Mouse (Mus musculus): ENCODE measurements around the gene Dkc1. TPM values are rescaled to one million over a fixed set of nuclear protein-coding genes. Genes with fewer than 3 reads are reported as not detected.
A peak's percentile ranks its signal among the peaks of the same experiment; 100 is the strongest.

Dkc1 gene
- polyA plus RNA-seq, 1 experiment from 2014 or later = 132 TPM

DNA sequence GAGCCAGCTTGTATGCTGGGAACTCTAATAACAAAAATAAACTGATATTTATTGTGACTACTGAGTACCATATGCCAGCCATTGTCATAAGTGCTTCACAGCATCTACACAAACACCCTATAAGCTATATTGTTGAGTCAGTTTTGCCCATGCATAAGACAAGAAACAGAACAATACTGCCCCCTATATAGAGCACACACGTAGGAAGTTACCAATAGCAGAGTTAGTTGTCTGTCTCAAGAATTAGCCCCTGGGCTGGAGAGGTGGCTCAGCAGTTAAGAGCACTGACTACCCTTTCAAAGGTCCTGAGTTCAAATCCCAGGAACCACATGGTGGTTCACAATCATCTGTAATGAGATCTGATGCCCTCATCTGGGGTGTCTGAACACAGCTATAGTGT, 10.0 kb upstream of the Dkc1 start:
- Histone ChIP-seq H3K9me3 (ENCODE audit: control insufficient read depth, low read depth, low read length) (no peaks in the 10 kb centered on the region), H3K4me3 (ENCODE audit: low read depth, low read length) (no peak overlapping the region), H3K27me3 (ENCODE audit: control insufficient read depth, insufficient read depth, low read length) (no peaks in the 10 kb centered on the region), H3K4me1 (ENCODE audit: control insufficient read depth, insufficient read depth, low read length) (no peaks in the 10 kb centered on the region), H3K36me3 (ENCODE audit: control insufficient read depth, insufficient read depth, low read length) (no peaks in the 10 kb centered on the region), H3K9ac (replicated peaks; ENCODE audit: low read depth, low read length) (no peak overlapping the region), H3K4me2 (replicated peaks; ENCODE audit: low read depth, low read length) (no peak overlapping the region), H3K27ac (ENCODE audit: low read length) (no peak overlapping the region)
- no peak for ATAC-seq (ENCODE audit: insufficient number of reproducible peaks, insufficient read depth, low FRiP score, low read depth)
- WGBS = 44% methylated on average over 1 of the region's 1 CpGs

DNA sequence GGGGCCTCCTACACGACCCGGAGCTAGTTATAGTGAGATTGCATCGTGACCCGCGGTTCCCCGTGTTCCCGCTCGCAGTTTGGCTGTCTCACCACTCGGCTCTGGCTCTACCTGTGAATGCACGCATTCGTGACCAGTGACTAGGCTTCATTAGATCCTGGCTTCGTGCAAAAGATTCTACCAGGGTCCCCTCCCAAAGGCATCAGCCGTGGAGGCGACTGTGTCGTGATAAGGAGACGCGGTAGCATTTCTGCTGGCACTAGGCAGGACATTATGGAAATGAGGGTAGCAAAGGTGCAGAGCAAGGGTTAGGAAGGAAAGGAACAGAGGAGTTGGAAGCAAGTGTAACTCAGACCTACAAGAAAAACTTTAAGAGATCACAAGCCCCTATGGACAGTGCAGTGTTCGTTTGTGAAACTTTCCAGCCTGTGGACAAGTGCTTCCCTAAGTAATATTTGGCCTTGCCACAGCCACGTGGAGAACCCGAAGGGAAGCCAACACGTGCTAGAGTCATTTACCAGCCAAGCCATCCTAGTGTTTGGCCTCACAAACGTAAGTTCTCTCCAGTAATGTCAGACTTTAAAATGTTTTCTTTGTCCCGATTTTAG, 613 bp downstream of the Dkc1 start:
- Histone ChIP-seq H3K27me3 (ENCODE audit: control insufficient read depth, insufficient read depth, low read length) (no peaks in the 10 kb centered on the region), H3K4me3 (ENCODE audit: low read depth, low read length) (peak overlapping the region; percentile 40), H3K4me2 (replicated peaks; ENCODE audit: low read depth, low read length) (peak overlapping the region; percentile 51), H3K9ac (replicated peaks; ENCODE audit: low read depth, low read length) (peak overlapping the region; percentile 8; the same call in 1 of the 2 replicates), H3K27ac (ENCODE audit: low read length) (peak overlapping the region; percentile 49), H3K9me3 (ENCODE audit: control insufficient read depth, low read depth, low read length) (no peaks in the 10 kb centered on the region), H3K36me3 (ENCODE audit: control insufficient read depth, insufficient read depth, low read length) (peaks cover 8% of the 10 kb centered on the region; the same call in 1 of the 2 replicates), H3K4me1 (ENCODE audit: control insufficient read depth, insufficient read depth, low read length) (no peaks in the 10 kb centered on the region)
- 17% methylated on average over 23 of the region's 23 CpGs for WGBS
- no peak for ATAC-seq (ENCODE audit: insufficient number of reproducible peaks, insufficient read depth, low FRiP score, low read depth)

DNA sequence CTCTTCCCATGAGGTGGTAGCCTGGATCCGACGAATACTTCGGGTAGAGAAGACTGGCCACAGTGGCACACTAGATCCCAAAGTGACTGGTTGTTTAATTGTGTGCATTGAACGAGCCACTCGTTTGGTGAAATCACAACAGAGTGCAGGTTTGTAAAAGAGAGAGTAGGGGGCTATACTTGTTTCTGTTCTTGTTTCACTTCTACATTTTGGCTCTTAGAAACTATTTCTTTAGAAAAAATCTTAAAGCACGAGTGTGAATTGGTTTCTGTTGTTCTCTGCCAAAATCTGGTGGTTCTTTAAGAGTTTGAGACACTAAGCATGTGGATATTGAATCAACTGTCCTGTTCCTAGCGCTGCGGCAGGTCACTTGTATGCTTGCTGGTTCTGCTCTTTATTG, 3.1 kb downstream of the Dkc1 start:
- Histone ChIP-seq H3K4me3 (ENCODE audit: low read depth, low read length) (no peak overlapping the region), H3K27ac (ENCODE audit: low read length) (no peak overlapping the region), H3K9ac (replicated peaks; ENCODE audit: low read depth, low read length) (no peak overlapping the region), H3K36me3 (ENCODE audit: control insufficient read depth, insufficient read depth, low read length) (peaks cover 13% of the 10 kb centered on the region), H3K4me2 (replicated peaks; ENCODE audit: low read depth, low read length) (no peak overlapping the region), H3K4me1 (ENCODE audit: control insufficient read depth, insufficient read depth, low read length) (no peaks in the 10 kb centered on the region), H3K27me3 (ENCODE audit: control insufficient read depth, insufficient read depth, low read length) (no peaks in the 10 kb centered on the region), H3K9me3 (ENCODE audit: control insufficient read depth, low read depth, low read length) (no peaks in the 10 kb centered on the region)
- WGBS = 86% methylated on average over 8 of the region's 8 CpGs
- ATAC-seq (ENCODE audit: insufficient number of reproducible peaks, insufficient read depth, low FRiP score, low read depth) = no peak

DNA sequence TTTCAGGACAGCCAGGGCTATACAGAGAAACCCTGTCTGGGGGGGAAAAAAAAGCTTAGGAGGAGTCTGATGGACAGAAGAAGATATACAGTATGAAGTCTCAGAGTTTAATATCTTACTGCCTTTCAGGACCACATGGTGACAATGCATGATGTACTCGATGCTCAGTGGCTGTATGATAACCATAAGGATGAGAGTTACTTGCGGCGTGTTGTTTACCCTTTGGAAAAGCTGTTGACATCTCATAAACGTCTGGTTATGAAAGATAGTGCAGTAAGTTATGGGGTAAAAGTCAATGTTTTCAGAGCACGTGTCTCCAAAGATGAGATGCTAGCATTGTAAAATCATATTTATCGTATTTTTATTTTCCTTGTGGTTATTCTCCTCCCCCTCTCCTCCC, 6.6 kb downstream of the Dkc1 start:
- whole genome bisulfite sequencing = 76% methylated on average over 6 of the region's 6 CpGs

DNA sequence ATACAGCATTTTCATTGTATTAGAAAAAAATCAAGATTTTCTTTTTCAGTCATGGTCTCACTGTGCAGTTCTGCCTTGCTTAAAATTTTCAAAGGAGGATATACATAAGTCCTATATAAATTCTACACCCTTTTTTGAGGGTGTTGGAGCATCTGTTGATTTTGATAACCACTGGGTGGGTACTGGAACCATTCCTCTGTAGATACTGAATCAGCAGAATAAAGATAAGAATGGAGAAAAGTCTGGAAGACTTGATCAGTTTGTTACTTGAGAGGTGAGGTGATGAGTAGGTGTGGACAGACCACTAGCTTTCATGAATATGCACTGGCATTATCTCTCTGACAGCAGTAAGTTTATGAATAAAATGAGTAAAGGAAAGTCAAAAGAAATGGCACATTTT, 19.9 kb downstream of the Dkc1 start:
- Histone ChIP-seq H3K27me3 (ENCODE audit: control insufficient read depth, insufficient read depth, low read length) (no peaks in the 10 kb centered on the region), H3K9me3 (ENCODE audit: control insufficient read depth, low read depth, low read length) (no peaks in the 10 kb centered on the region), H3K36me3 (ENCODE audit: control insufficient read depth, insufficient read depth, low read length) (peaks cover 11% of the 10 kb centered on the region), H3K4me2 (replicated peaks; ENCODE audit: low read depth, low read length) (no peak overlapping the region), H3K27ac (ENCODE audit: low read length) (no peak overlapping the region), H3K9ac (replicated peaks; ENCODE audit: low read depth, low read length) (no peak overlapping the region), H3K4me3 (ENCODE audit: low read depth, low read length) (no peak overlapping the region), H3K4me1 (ENCODE audit: control insufficient read depth, insufficient read depth, low read length) (no peaks in the 10 kb centered on the region)
- no peak for ATAC-seq (ENCODE audit: insufficient number of reproducible peaks, insufficient read depth, low FRiP score, low read depth)

More for the DNA sequence above, 6.6 kb downstream of the Dkc1 start:
- no peak overlapping the region for H3K4me2 ChIP-seq (replicated peaks; ENCODE audit: low read depth, low read length)
- ATAC-seq (ENCODE audit: insufficient number of reproducible peaks, insufficient read depth, low FRiP score, low read depth) = no peak
- no peak overlapping the region for H3K9ac ChIP-seq (replicated peaks; ENCODE audit: low read depth, low read length)
- H3K9me3 ChIP-seq (ENCODE audit: control insufficient read depth, low read depth, low read length) = no peaks in the 10 kb centered on the region
- H3K27ac ChIP-seq (ENCODE audit: low read length) = no peak overlapping the region
- H3K36me3 ChIP-seq (ENCODE audit: control insufficient read depth, insufficient read depth, low read length) = peaks cover 24% of the 10 kb centered on the region
- no peak overlapping the region for H3K4me3 ChIP-seq (ENCODE audit: low read depth, low read length)
- no peaks in the 10 kb centered on the region for H3K4me1 ChIP-seq (ENCODE audit: control insufficient read depth, insufficient read depth, low read length)
- H3K27me3 ChIP-seq (ENCODE audit: control insufficient read depth, insufficient read depth, low read length) = no peaks in the 10 kb centered on the region

DNA sequence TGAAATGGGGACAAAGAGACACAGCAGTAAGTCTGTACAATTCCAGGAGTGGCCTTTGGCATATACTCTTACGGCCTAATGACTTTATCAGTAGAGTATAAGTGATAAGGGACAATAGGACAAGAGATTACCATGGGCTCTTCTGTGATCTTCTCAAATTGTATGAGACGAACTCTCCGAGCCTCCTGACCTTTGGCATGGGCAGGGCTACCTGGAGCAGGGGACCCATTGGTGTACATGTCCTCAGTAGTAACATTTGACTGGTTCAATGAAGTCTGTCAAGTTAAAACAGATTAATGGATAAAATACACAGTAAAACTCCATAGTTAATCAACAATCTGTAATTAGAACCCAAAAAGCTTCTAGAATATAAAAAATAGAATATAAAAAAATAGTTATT, 30.0 kb downstream of the Dkc1 start:
- Histone ChIP-seq H3K9ac (replicated peaks; ENCODE audit: low read depth, low read length) (no peak overlapping the region), H3K4me1 (ENCODE audit: control insufficient read depth, insufficient read depth, low read length) (no peaks in the 10 kb centered on the region; the same call in 1 of the 2 replicates), H3K4me3 (ENCODE audit: low read depth, low read length) (no peak overlapping the region), H3K27me3 (ENCODE audit: control insufficient read depth, insufficient read depth, low read length) (no peaks in the 10 kb centered on the region), H3K4me2 (replicated peaks; ENCODE audit: low read depth, low read length) (no peak overlapping the region), H3K36me3 (ENCODE audit: control insufficient read depth, insufficient read depth, low read length) (peaks cover 10% of the 10 kb centered on the region), H3K9me3 (ENCODE audit: control insufficient read depth, low read depth, low read length) (no peaks in the 10 kb centered on the region), H3K27ac (ENCODE audit: low read length) (no peak overlapping the region)
- 83% methylated on average over 3 of the region's 3 CpGs for WGBS
- ATAC-seq (ENCODE audit: insufficient number of reproducible peaks, insufficient read depth, low FRiP score, low read depth) = no peak

DNA sequence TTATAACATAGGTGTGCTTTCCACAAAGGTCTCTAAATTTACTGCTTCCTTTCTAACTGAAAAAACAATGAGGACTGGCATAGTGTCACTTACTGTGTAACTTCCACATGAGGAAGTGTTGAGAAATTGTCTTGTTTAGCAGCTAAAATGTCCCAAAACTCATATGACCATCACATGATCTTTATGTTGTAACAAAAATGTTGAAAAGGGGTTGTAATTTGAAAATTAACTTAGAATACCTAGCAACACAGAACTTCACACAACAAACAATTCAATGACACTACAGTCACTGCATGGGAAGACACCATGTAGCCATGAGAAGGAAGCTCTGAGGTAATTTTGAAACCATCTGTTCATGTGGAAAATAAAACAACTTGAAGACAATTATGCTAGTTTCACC, 31.2 kb downstream of the Dkc1 start:
- no peak for ATAC-seq (ENCODE audit: insufficient number of reproducible peaks, insufficient read depth, low FRiP score, low read depth)
- H3K27ac ChIP-seq (ENCODE audit: low read length) = no peak overlapping the region
- H3K27me3 ChIP-seq (ENCODE audit: control insufficient read depth, insufficient read depth, low read length) = no peaks in the 10 kb centered on the region
- H3K9ac ChIP-seq (replicated peaks; ENCODE audit: low read depth, low read length) = no peak overlapping the region
- peaks cover 5% of the 10 kb centered on the region for H3K36me3 ChIP-seq (ENCODE audit: control insufficient read depth, insufficient read depth, low read length)
- no peak overlapping the region for H3K4me2 ChIP-seq (replicated peaks; ENCODE audit: low read depth, low read length)
- no peaks in the 10 kb centered on the region for H3K9me3 ChIP-seq (ENCODE audit: control insufficient read depth, low read depth, low read length)
- H3K4me3 ChIP-seq (ENCODE audit: low read depth, low read length) = no peak overlapping the region
- H3K4me1 ChIP-seq (ENCODE audit: control insufficient read depth, insufficient read depth, low read length) = no peaks in the 10 kb centered on the region; the same call in 1 of the 2 replicates

DNA sequence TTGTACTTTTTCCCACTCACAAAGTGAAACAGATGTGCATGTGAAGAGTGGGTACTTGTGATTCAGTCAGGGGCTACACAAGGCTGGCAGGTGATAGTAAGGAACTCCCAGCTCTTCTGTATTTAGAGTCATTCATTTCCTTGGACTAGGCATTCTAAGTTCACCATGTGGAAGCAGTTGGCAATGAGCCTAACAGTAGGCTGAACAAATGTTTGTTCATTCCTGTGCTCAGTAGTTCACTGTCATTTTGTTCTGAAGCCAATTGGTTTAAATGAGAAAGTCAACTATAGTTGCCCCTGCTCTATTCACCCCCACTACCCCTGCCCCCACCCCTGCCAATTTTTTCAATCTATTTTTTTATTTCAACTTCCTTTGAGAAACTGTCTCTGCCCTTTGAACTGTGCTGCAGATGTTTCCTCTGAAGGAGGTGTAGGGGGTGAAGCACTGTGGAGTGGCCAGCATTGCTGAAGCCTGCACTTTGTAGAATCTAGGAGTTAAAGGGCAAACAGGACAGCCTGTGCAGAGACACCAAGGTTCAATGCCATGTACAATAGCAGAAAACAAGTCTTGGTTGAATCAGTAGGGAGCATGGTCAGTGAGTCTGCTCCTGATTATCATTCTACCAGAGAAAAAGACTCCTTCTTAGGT, 32.8 kb downstream of the Dkc1 start:
- Histone ChIP-seq H3K9me3 (ENCODE audit: control insufficient read depth, low read depth, low read length) (no peaks in the 10 kb centered on the region), H3K27me3 (ENCODE audit: control insufficient read depth, insufficient read depth, low read length) (no peaks in the 10 kb centered on the region), H3K4me2 (replicated peaks; ENCODE audit: low read depth, low read length) (no peak overlapping the region), H3K9ac (replicated peaks; ENCODE audit: low read depth, low read length) (no peak overlapping the region), H3K4me3 (ENCODE audit: low read depth, low read length) (no peak overlapping the region), H3K4me1 (ENCODE audit: control insufficient read depth, insufficient read depth, low read length) (no peaks in the 10 kb centered on the region; the same call in 1 of the 2 replicates), H3K27ac (ENCODE audit: low read length) (no peak overlapping the region), H3K36me3 (ENCODE audit: control insufficient read depth, insufficient read depth, low read length) (no peaks in the 10 kb centered on the region)
- ATAC-seq (ENCODE audit: insufficient number of reproducible peaks, insufficient read depth, low FRiP score, low read depth) = no peak

DNA sequence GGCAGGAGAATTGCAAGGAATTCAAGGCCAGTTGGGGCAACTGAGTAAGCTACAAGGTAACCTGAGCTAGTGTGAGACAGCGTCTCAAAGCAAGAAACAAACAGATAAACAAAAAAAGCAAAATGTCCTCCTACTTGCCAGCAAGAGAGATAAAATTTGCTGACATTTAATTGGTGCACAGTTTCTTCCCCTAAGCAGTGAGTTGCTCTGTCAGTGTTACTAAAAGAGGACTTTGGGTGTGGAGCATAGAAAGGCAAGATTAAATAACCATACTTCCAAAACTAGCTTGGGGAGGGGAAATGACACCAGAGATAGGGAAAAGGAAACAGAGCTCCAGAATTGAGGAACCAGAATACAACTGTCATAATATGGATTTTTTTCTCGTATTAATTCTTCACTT, 33.8 kb downstream of the Dkc1 start:
- Histone ChIP-seq H3K9ac (replicated peaks; ENCODE audit: low read depth, low read length) (no peak overlapping the region), H3K36me3 (ENCODE audit: control insufficient read depth, insufficient read depth, low read length) (no peaks in the 10 kb centered on the region), H3K27ac (ENCODE audit: low read length) (no peak overlapping the region), H3K4me1 (ENCODE audit: control insufficient read depth, insufficient read depth, low read length) (no peaks in the 10 kb centered on the region; the same call in 1 of the 2 replicates), H3K27me3 (ENCODE audit: control insufficient read depth, insufficient read depth, low read length) (no peaks in the 10 kb centered on the region), H3K4me3 (ENCODE audit: low read depth, low read length) (no peak overlapping the region), H3K9me3 (ENCODE audit: control insufficient read depth, low read depth, low read length) (no peaks in the 10 kb centered on the region), H3K4me2 (replicated peaks; ENCODE audit: low read depth, low read length) (peak overlapping the region; percentile 45)
- WGBS = 71% methylated on average over 2 of the region's 2 CpGs
- no peak for ATAC-seq (ENCODE audit: insufficient number of reproducible peaks, insufficient read depth, low FRiP score, low read depth)

Measured in stomach, embryonic 14.5 days (tissue).